Mouse (Mus musculus) C2C12 (cell line): ENCODE measurements around the gene Itih4. TPM values are rescaled to one million over a fixed set of nuclear protein-coding genes. Genes with fewer than 3 reads are reported as not detected.

Source experiments
- H3K27me3 ChIP-seq: one replicate; pipeline ENCODE4 v1.6.1; 2011; ENCODE audit not compliant: control insufficient read depth, insufficient read depth, insufficient read length
- H3K36me3 ChIP-seq: one replicate; pipeline ENCODE4 v1.6.1; 2011; ENCODE audit not compliant: control insufficient read depth, insufficient read depth
- H3K4me3 ChIP-seq: one replicate; pipeline ENCODE4 v1.5.1; 2011; ENCODE audit warnings: mild to moderate bottlenecking, control low read depth; ENCODE audit not compliant: poor library complexity, insufficient read depth, severe bottlenecking
- H3K79me2 ChIP-seq: one replicate; pipeline ENCODE4 v1.6.1; 2011; ENCODE audit not compliant: control insufficient read depth, insufficient read depth
- H3K79me3 ChIP-seq: one replicate; pipeline ENCODE4 v1.6.1; 2011; ENCODE audit warnings: low read depth, control low read depth
- H3ac ChIP-seq: one replicate; pipeline ENCODE3; 2011; ENCODE audit warnings: low read depth; ENCODE audit not compliant: control insufficient read depth, insufficient read length
- CEBPB ChIP-seq: IDR thresholded peaks from one replicate; pipeline ENCODE4 v1.6.1; 2011; ENCODE audit warnings: low read depth, mild to moderate bottlenecking, control low read depth, moderate library complexity
- CTCF ChIP-seq: IDR thresholded peaks from one replicate; pipeline ENCODE4 v1.5.1; 2011; ENCODE audit not compliant: control insufficient read depth, insufficient read depth, insufficient read length
- FOSL1 ChIP-seq: IDR thresholded peaks from one replicate; pipeline ENCODE4 v1.8.0; 2011; ENCODE audit warnings: mild to moderate bottlenecking, low read length; ENCODE audit not compliant: poor library complexity, insufficient read depth, severe bottlenecking
- MAX ChIP-seq: IDR thresholded peaks from one replicate; pipeline ENCODE4 v1.6.1; 2011; ENCODE audit warnings: mild to moderate bottlenecking, control low read depth
- MYOD1 ChIP-seq: IDR thresholded peaks from one replicate; pipeline ENCODE4 v1.6.1; 2011; ENCODE audit warnings: low read depth; ENCODE audit not compliant: control insufficient read depth, insufficient read length
- MYOG ChIP-seq: IDR thresholded peaks from one replicate; pipeline ENCODE4 v1.6.1; 2011; ENCODE audit not compliant: control insufficient read depth, insufficient read length; ENCODE audit errors: extremely low read depth
- USF1 ChIP-seq: IDR thresholded peaks from one replicate; pipeline ENCODE4 v1.6.1; 2011; ENCODE audit warnings: low read depth, mild to moderate bottlenecking, control low read depth, moderate library complexity
- polyA plus RNA-seq: library from polyadenylated mRNA; unstranded; fragments of >200 nt; fragmentation: generic; extraction: Trizol; gene quantifications from one replicate; pipeline ENCODE4 v1.2.1, GENCODE M21; 2012; ENCODE audit warnings: missing spikeins

The Itih4 gene
- polyA plus RNA-seq, 1 experiment, result 0.11 TPM

DNA sequence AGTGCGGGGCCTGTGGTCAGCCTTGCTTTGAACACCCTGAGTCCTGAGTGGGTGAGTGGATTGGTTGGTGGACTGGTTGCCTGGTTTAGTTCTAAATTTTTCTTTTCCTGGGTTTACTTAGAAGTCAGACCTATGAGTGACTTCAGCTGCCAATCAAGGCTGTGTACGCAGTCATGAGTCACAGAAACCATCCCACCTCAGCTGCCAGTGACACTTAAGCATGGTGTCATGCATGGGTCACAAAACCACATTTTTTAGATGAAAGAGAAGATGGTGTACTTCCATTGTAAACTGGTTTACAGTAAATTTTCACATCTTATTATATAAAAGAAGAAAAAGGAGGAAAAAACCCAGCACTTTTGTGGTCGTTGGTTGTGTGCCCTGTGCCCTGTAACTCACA lies 8.4 kb upstream of the Itih4 start:
- Histone ChIP-seq H3ac (no peak overlapping the region), H3K36me3 (peaks cover 4% of the 10 kb centered on the region), H3K79me3 (no peaks in the 10 kb centered on the region), H3K79me2 (no peaks in the 10 kb centered on the region), H3K4me3 (no peak overlapping the region), H3K27me3 (no peaks in the 10 kb centered on the region)
- TF ChIP-seq MAX (no peak), CEBPB (no peak), MYOG (no peak), CTCF (no peak), FOSL1 (peak; percentile 58), MYOD1 (peak; percentile 80)

- Histone ChIP-seq H3K79me3 (no peaks in the 10 kb centered on the region), H3K36me3 (peaks cover 4% of the 10 kb centered on the region), H3K79me2 (no peaks in the 10 kb centered on the region), H3K27me3 (no peaks in the 10 kb centered on the region), H3ac (no peak within 1 kb of the TSS), H3K4me3 (no peak within 1 kb of the TSS)
- peak; percentile 66 for TF ChIP-seq MYOD1
- TF ChIP-seq USF1, result no peak
Measured at GRCm38 (mm10) chr14:30878958-30879571, 7.2 kb upstream of the Itih4 start, which contains the start of gene Mustn1. Gene Mustn1 (plus strand): TSS chr14:30879200.

DNA sequence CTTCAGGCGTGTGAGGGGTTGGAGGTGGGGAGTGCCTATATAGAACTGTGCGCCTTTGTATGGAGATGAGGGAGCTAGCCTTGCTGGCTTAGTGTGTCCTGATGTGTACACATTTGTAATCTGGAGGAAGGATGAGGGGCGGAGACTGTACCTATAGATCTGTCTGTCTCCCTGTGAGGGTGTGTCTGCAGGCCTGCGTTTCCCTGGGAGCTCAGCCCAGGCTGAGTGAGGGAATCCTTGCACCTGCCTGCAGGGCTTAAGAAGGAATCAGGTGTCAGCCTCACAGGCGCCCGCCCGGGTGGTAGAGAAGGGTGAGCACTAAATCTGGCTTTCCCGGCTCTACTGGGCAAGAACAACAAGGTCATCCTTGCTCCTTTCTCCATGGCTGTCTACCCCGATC lies 6.5 kb upstream of the Itih4 start:
- H3K79me2 ChIP-seq, result no peaks in the 10 kb centered on the region
- H3K27me3 ChIP-seq, result no peaks in the 10 kb centered on the region
- TF ChIP-seq MYOG (no peak), CTCF (no peak), USF1 (no peak), MAX (no peak)
- peaks cover 4% of the 10 kb centered on the region for H3K36me3 ChIP-seq
- no peak overlapping the region for H3K4me3 ChIP-seq
- no peak overlapping the region for H3ac ChIP-seq
- no peaks in the 10 kb centered on the region for H3K79me3 ChIP-seq

GRCm38 (mm10) chr14:30880251-30880650 lies 6.0 kb upstream of the Itih4 start:
- no peaks in the 10 kb centered on the region for H3K79me3 ChIP-seq
- no peaks in the 10 kb centered on the region for H3K27me3 ChIP-seq
- no peaks in the 10 kb centered on the region for H3K79me2 ChIP-seq
- TF ChIP-seq FOSL1, result no peak
- TF ChIP-seq MYOD1, result no peak
- no peak for TF ChIP-seq USF1
- TF ChIP-seq MYOG, result no peak
- no peak for TF ChIP-seq CEBPB
- TF ChIP-seq MAX, result no peak
- TF ChIP-seq CTCF, result no peak
- peaks cover 4% of the 10 kb centered on the region for H3K36me3 ChIP-seq
- H3K4me3 ChIP-seq, result no peak overlapping the region
- H3ac ChIP-seq, result no peak overlapping the region

DNA sequence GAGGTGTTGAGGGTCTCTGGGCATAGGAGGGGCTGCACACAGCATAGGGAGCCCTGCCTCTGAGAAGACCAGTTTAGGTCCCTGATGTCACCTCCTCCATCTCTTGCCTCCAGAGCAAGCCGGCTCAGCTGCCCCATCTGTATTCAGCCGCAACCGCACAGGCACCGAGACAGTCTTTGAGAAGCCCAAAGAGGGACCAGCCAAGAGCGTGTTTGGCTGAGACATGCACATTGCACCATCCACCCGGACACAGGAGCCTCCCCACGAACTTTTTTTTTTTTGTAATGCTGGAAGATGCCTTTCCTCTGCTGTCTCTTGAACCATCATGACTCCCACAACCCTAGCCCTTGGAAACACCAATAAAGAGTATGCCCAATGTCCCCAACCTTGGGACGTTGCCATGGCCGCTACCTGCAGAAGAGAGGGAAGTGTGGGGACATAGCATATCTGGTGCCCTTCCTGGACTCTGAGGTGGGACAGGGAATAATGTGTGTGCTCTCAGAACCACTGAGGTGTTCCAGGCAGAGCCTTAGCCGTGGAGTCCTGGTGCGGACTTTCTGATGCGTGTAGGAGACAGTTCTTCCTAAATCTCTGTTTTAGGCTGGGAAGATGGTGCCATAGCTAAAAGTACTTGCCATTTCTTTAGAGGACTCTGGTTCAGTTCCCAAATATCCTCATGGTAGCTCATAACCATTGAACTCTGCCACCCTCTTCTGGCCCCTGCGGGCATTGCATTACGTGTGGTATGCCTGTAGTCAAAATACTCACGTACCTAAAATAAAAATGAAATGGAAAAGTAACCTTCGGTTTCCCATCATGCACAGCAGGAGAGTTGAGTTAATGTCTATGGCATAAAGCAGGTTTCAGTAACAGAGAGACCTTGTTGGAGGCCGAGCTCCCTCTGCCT lies 5.2 kb upstream of the Itih4 start:
- no peaks in the 10 kb centered on the region for H3K79me3 ChIP-seq
- H3K4me3 ChIP-seq, result no peak overlapping the region
- no peaks in the 10 kb centered on the region for H3K27me3 ChIP-seq
- no peaks in the 10 kb centered on the region for H3K79me2 ChIP-seq
- no peak overlapping the region for H3ac ChIP-seq
- TF ChIP-seq MYOD1, result no peak
- TF ChIP-seq CTCF, result peak; percentile 30
- no peaks in the 10 kb centered on the region for H3K36me3 ChIP-seq

DNA sequence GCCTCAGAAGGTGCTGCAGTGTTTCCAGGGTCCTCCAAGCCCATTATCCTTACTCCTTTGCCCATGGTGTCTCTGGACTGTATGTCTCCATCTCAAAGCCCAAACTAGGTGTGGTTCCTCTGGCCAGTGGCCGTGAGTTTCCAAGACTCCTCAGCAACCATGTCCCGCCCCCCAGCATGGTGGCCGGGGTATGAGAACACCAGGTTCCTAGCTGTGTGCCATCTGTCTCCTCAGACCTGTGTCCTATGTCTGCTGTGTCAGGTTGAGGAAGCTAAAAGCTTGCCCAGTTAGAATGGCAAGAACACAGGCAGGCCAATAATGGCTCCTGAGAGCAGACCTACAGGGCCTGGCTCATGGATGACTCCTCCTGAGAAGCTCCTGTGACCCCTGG lies 4.6 kb upstream of the Itih4 start:
- TF ChIP-seq FOSL1, result no peak

More for the DNA sequence above, 4.6 kb upstream of the Itih4 start:
- no peaks in the 10 kb centered on the region for H3K27me3 ChIP-seq
- H3K36me3 ChIP-seq, result no peaks in the 10 kb centered on the region
- H3K4me3 ChIP-seq, result no peak overlapping the region
- no peaks in the 10 kb centered on the region for H3K79me2 ChIP-seq
- no peak overlapping the region for H3ac ChIP-seq
- no peaks in the 10 kb centered on the region for H3K79me3 ChIP-seq
